Mouse (Mus musculus) kidney, embryonic 14.5 days (tissue): ENCODE data around the gene Gm11084. TPM values are rescaled to one million over a fixed set of nuclear protein-coding genes. Genes with fewer than 3 reads are reported as not detected.
A peak's percentile ranks its signal among the peaks of the same experiment; 100 is the strongest.

Experiments used
- ATAC-seq: fragments of 200-750 bp; cut with Nextera tagmentation; 2 replicates; pipeline ENCODE4 v1.8.0; 2017; ENCODE audit warnings: moderate number of reproducible peaks, mild to moderate bottlenecking, moderate TSS enrichment, moderate library complexity; ENCODE audit not compliant: low FRiP score, low TSS enrichment
- H3K27ac ChIP-seq: fragments of 300-500 bp; sonication (generic); 2 replicates; pipeline ENCODE4 v1.5.1; 2014; ENCODE audit warnings: low read depth, mild to moderate bottlenecking, low read length, moderate library complexity, mixed read lengths
- H3K27me3 ChIP-seq: fragments of 300-500 bp; sonication (generic); 2 replicates; pipeline ENCODE4 v1.6.1; 2014; ENCODE audit warnings: mild to moderate bottlenecking, low read length; ENCODE audit not compliant: control insufficient read depth, insufficient read depth
- H3K36me3 ChIP-seq: fragments of 300-500 bp; sonication (generic); 2 replicates; pipeline ENCODE4 v1.6.1; 2014; ENCODE audit warnings: low read length, mixed read lengths; ENCODE audit not compliant: control insufficient read depth, insufficient read depth
- H3K4me1 ChIP-seq: fragments of 300-500 bp; sonication (generic); 2 replicates; pipeline ENCODE4 v1.6.1; 2014; ENCODE audit warnings: low read length, mixed read lengths; ENCODE audit not compliant: control insufficient read depth, insufficient read depth
- H3K4me2 ChIP-seq: fragments of 300-500 bp; sonication (generic); replicated peaks from 2 replicates; pipeline ENCODE4 v1.6.1; 2014; ENCODE audit warnings: low read depth, mild to moderate bottlenecking, low read length
- H3K4me3 ChIP-seq: fragments of 300-500 bp; sonication (generic); 2 replicates; pipeline ENCODE4 v1.5.1; 2014; ENCODE audit warnings: mild to moderate bottlenecking, low read length
- H3K9ac ChIP-seq: fragments of 300-500 bp; sonication (generic); 2 replicates; pipeline ENCODE4 v1.6.1; 2014; ENCODE audit warnings: low read depth, mild to moderate bottlenecking, low read length, moderate library complexity
- H3K9me3 ChIP-seq: fragments of 300-500 bp; sonication (generic); 2 replicates; pipeline ENCODE4 v1.6.1; 2016; ENCODE audit warnings: low read length; ENCODE audit not compliant: control insufficient read depth
- WGBS: fragments of 180-500 bp; shearing (Covaris S2); extraction: QIAGEN DNeasy Blood & Tissue Kit; methylation state at CpG from one replicate; pipeline ENCODE4 v1.1.7; 2014; 5-methylcytosine and 5-hydroxymethylcytosine counted together
- polyA plus RNA-seq: library from polyadenylated mRNA; unstranded; fragments of >200 nt; fragmentation: Nextera tagmentation; extraction: Ambion mirVana; gene quantifications from 2 replicates; pipeline ENCODE4 v1.2.1, GENCODE M21; 2014

Gm11084 gene
- polyA plus RNA-seq, 1 experiment from 2014 or later: not detected

- no peaks in the 10 kb centered on the region for H3K9me3 ChIP-seq
- H3K4me1 ChIP-seq: no peaks in the 10 kb centered on the region
- no peak for ATAC-seq
- no peak overlapping the region for H3K27ac ChIP-seq
- no peak overlapping the region for H3K4me2 ChIP-seq
- no peak overlapping the region for H3K4me3 ChIP-seq
- H3K36me3 ChIP-seq: no peaks in the 10 kb centered on the region
- H3K9ac ChIP-seq: no peak overlapping the region
- 90% methylated on average over 7 of the region's 7 CpGs for WGBS
- H3K27me3 ChIP-seq: no peaks in the 10 kb centered on the region
Observed at GRCm38 (mm10) chr2:72982110-72982785, 4.3 kb downstream of the Gm11084 start.

- H3K27ac ChIP-seq: no peak overlapping the region; the same call in 1 of the 2 replicates
- WGBS: 83% methylated on average over 9 of the region's 9 CpGs
- H3K9ac ChIP-seq: no peak overlapping the region
- H3K36me3 ChIP-seq: no peaks in the 10 kb centered on the region
- H3K27me3 ChIP-seq: no peaks in the 10 kb centered on the region
- no peak for ATAC-seq
- peak overlapping the region; percentile 63; the same call in 1 of the 2 replicates for H3K4me2 ChIP-seq
- H3K9me3 ChIP-seq: no peaks in the 10 kb centered on the region
- no peaks in the 10 kb centered on the region; the same call in 1 of the 2 replicates for H3K4me1 ChIP-seq
- H3K4me3 ChIP-seq: peak overlapping the region; percentile 87; the same call in 1 of the 2 replicates
Observed at GRCm38 (mm10) chr2:72981441-72982109, 4.9 kb downstream of the Gm11084 start.

GRCm38 (mm10) chr2:72981075-72981420, 5.5 kb downstream of the Gm11084 start:
- peak overlapping the region; percentile 100 for H3K27ac ChIP-seq
- peak overlapping the region; percentile 87 for H3K4me3 ChIP-seq
- peak overlapping the region; percentile 63 for H3K4me2 ChIP-seq
- no peaks in the 10 kb centered on the region for H3K9me3 ChIP-seq
- no peaks in the 10 kb centered on the region for H3K36me3 ChIP-seq
- peak overlapping the region; percentile 99 for H3K9ac ChIP-seq
- H3K27me3 ChIP-seq: no peaks in the 10 kb centered on the region
- 19% methylated on average over 3 of the region's 3 CpGs for WGBS
- peaks cover 1% of the 10 kb centered on the region for H3K4me1 ChIP-seq
- no peak for ATAC-seq

- ATAC-seq: peak; percentile 88
- H3K4me2 ChIP-seq: peak within 1 kb of the TSS; percentile 63
- H3K27ac ChIP-seq: peak within 1 kb of the TSS; percentile 100
- WGBS: under 1% methylated on average over 62 of the region's 64 CpGs
- peaks cover 7% of the 10 kb centered on the region for H3K4me1 ChIP-seq
- H3K9me3 ChIP-seq: no peaks in the 10 kb centered on the region
- H3K27me3 ChIP-seq: no peaks in the 10 kb centered on the region
- peak within 1 kb of the TSS; percentile 99 for H3K9ac ChIP-seq
- H3K36me3 ChIP-seq: no peaks in the 10 kb centered on the region
- H3K4me3 ChIP-seq: peak within 1 kb of the TSS; percentile 87
Observed at GRCm38 (mm10) chr2:72980337-72981074, 6.0 kb downstream of the Gm11084 start, which contains the start of gene Sp3. TSS of gene Sp3 (minus strand) at chr2:72980446.

GRCm38 (mm10) chr2:72979659-72980071, 6.9 kb downstream of the Gm11084 start:
- Histone ChIP-seq H3K9ac (peak overlapping the region; percentile 99), H3K27me3 (no peaks in the 10 kb centered on the region), H3K4me1 (peaks cover 7% of the 10 kb centered on the region), H3K4me3 (peak overlapping the region; percentile 87), H3K27ac (peak overlapping the region; percentile 100), H3K36me3 (no peaks in the 10 kb centered on the region), H3K9me3 (no peaks in the 10 kb centered on the region), H3K4me2 (peak overlapping the region; percentile 30; the same call in 1 of the 2 replicates)
- 2% methylated on average over 26 of the region's 54 CpGs for WGBS
- peak; percentile 72 for ATAC-seq

- peak overlapping the region; percentile 99 for H3K9ac ChIP-seq
- H3K27ac ChIP-seq: peak overlapping the region; percentile 100
- H3K36me3 ChIP-seq: no peaks in the 10 kb centered on the region
- H3K4me1 ChIP-seq: peaks cover 8% of the 10 kb centered on the region
- H3K9me3 ChIP-seq: no peaks in the 10 kb centered on the region
- 0% methylated on average over 39 of the region's 107 CpGs for WGBS
- H3K4me3 ChIP-seq: peak overlapping the region; percentile 87
- no peaks in the 10 kb centered on the region for H3K27me3 ChIP-seq
- peak overlapping the region; percentile 79 for H3K4me2 ChIP-seq
- ATAC-seq: peak; percentile 90
Observed at GRCm38 (mm10) chr2:72978901-72979658, 7.4 kb downstream of the Gm11084 start.

- peak; percentile 25 for ATAC-seq
- H3K4me3 ChIP-seq: peak overlapping the region; percentile 87
- H3K9ac ChIP-seq: peak overlapping the region; percentile 99
- no peaks in the 10 kb centered on the region for H3K27me3 ChIP-seq
- H3K4me2 ChIP-seq: peak overlapping the region; percentile 79
- no peaks in the 10 kb centered on the region for H3K36me3 ChIP-seq
- WGBS: under 1% methylated on average over 33 of the region's 38 CpGs
- H3K27ac ChIP-seq: peak overlapping the region; percentile 100
- H3K4me1 ChIP-seq: peaks cover 12% of the 10 kb centered on the region
- H3K9me3 ChIP-seq: no peaks in the 10 kb centered on the region
Observed at GRCm38 (mm10) chr2:72978473-72978872, 8.0 kb downstream of the Gm11084 start.

GRCm38 (mm10) chr2:72977272-72977671, 9.2 kb downstream of the Gm11084 start:
- peak overlapping the region; percentile 21; the same call in 1 of the 2 replicates for H3K4me3 ChIP-seq
- ATAC-seq: no peak
- H3K27me3 ChIP-seq: no peaks in the 10 kb centered on the region
- H3K9ac ChIP-seq: no peak overlapping the region
- no peak overlapping the region for H3K27ac ChIP-seq
- peaks cover 12% of the 10 kb centered on the region for H3K4me1 ChIP-seq
- H3K36me3 ChIP-seq: no peaks in the 10 kb centered on the region
- 70% methylated on average over 1 of the region's 1 CpGs for WGBS
- H3K9me3 ChIP-seq: no peaks in the 10 kb centered on the region
- peak overlapping the region; percentile 31; the same call in 1 of the 2 replicates for H3K4me2 ChIP-seq
